Mouse (Mus musculus): ENCODE data around the gene Anxa7.

Gene Anxa7

DNA sequence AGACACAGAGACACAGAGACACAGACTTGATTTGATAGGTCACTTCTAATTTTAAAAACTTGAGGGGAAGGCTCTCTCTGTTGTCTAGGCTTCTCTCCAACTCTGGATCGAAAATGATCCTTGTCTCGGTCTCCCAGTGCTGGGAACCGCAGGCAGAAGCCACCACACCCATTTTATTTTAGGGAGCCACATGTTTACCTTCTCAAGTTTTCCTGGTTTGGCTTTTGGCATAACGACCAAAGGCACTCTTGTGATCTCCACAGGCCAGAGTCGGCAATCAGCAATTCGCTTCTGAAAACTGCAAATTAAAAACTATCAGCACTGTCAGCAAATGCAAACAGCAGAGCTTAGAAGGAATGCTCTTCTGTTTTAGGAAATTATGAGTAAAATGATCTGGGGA, 48.2 kb downstream of the Anxa7 start:
- DNase-seq, result no peak

DNA sequence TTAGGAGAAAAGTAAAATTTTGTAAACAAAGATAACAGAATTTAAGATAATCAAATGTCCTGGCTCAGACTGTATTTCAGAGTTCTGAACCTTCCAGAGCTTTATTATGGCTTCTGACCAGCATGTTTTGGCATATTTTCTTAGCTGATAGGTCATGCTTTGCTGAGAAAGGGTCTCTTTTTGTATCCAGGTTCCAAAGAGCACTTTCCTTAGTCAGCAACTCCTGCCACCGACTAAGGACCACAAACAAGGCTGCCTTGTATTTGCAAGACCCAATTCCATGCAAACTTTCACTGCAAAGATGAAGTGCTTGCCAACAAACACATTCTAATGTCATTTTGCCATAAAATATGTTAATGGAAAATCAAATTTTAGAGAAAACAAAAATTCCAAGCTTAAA, 50.1 kb downstream of the Anxa7 start:
- peak; percentile 14 for DNase-seq

DNA sequence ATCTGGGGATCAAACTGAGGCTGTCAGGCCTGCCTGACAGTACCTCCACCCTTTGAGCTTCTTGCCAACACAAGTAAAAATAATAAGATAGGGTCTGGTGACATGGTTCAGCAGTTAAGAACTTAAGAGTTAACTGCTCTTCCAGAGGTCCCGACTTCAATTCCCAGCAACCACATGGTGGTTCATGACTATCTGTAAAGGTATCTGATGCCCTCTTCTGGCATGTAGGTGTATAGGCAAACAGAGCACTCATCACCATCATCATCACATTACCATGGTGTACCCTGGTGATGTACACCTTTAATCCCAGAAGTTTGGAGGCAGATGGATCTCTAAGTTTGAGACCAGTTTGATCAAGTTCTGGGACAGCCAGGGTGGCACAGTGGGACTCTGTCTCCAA, 51.3 kb downstream of the Anxa7 start:
- no peak for DNase-seq

DNA sequence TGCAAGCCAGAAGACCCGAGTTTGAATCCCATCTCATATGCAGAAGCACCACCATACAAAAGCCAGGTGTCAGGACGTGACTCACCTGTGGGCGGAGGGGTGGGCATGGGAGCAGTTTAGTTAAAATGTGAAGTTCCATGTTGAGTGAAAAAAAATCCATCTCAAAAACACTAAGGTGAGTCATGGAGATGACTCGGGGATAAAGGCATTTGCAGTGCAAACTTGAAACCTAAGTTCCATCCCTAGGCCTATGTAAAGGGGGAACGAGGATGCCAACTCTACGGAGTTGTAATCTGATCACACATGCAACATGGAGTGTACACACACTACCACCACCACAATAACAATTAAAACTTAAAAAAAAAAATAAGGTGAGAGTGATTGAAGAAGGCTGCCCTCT, 56.9 kb downstream of the Anxa7 start:
- no peak for DNase-seq

DNA sequence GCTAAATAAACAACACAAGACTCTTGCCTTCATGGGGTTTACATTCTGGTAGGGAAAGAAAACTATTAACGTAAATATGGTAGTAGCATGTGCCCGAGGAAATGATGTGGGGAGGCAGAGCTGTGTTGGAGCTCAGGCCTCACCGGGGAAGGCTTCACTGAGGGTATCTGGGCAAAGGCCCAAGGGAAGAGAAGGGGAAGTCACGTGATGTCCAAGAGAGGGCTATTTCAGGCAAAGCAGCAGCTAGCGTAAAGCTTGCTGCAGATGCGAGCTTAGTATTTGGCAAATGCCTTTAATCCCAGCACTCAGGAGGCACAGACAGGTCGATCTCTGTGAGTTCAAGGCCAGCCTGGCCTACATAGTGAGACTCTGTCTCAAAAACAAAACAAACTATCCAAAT, 57.7 kb downstream of the Anxa7 start:
- peak; percentile 14 for DNase-seq

Data from kidney, adult 9 months (tissue).